In the genomic region with DNA sequence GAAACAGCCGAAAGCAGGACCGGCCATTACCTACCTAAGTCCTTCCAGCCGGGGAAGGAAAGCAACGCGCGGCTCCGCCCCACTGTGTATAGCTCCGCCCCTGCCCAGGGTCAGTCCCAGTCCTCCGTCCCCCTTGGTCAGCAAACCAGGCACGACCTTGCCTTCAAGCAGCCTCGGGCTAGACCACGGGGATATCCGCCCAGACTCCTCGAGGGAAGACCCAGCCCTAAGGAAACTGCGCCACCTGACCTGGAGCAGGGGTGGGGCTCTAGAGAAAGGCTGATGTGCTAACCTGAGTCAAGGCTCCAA, we compare ENCODE assay signal across 8 mouse cellular contexts. TPM values are rescaled to one million over a fixed set of nuclear protein-coding genes. Genes with fewer than 3 reads are reported as not detected.
DNase-seq lines count a peak whose midpoint lies in the region; ATAC-seq lines count a peak whose summit lies in the region.

No protein-coding gene starts in this region.

- H3K4me3 ChIP-seq in liver, embryonic 13.5 days (replicated peaks): peak overlapping the region; percentile 60

- H3K9ac ChIP-seq in liver, embryonic 13.5 days: peak overlapping the region; percentile 65

- H3K27ac ChIP-seq in liver, embryonic 13.5 days: peak overlapping the region; percentile 63

- WGBS in liver, embryonic 13.5 days (ENCODE audit: insufficient replicate concordance): 3% methylated on average over 15 of the region's 15 CpGs

- H3K4me1 ChIP-seq in liver, embryonic 13.5 days (replicated peaks): peaks cover 100% of the 10 kb centered on the region

- ATAC-seq in inflammation-experienced regulatory T-cells, adult 6 months: peak; percentile 20
- ATAC-seq in liver, embryonic 13.5 days (ENCODE audit: low read depth): peak; percentile 44

- no peaks in the 10 kb centered on the region for H3K9me3 ChIP-seq in liver, embryonic 13.5 days (replicated peaks)

- H3K36me3 ChIP-seq in liver, embryonic 13.5 days: no peaks in the 10 kb centered on the region

- peak; percentile 54 for DNase-seq in gastrocnemius, postnatal 10 days
- DNase-seq in gastrocnemius, adult 18-20 months (ENCODE audit: low spot score): no peak
- DNase-seq in cerebellum, adult 9-10 months: peak; percentile 85
- DNase-seq in gastrocnemius, postnatal 25 days: peak; percentile 60
- DNase-seq in liver, embryonic 13.5 days: peak; percentile 41
- DNase-seq in neural tube, embryonic 10.5 days (ENCODE audit: extremely low spot score, low spot score): peak; percentile 58
- DNase-seq in thymus, postnatal 25 days: no peak

- H3K4me2 ChIP-seq in liver, embryonic 13.5 days: peak overlapping the region; percentile 76

- peaks cover 68% of the 10 kb centered on the region for H3K27me3 ChIP-seq in liver, embryonic 13.5 days

RNA-seq across cellular contexts. Expression of a gene that starts 6.7 kb away (rescaled TPM):
- 10 to 100 TPM; 28.9 to 43.0 TPM for total RNA-seq in gastrocnemius, postnatal 10 days (2021)
- total RNA-seq in gastrocnemius, adult 18-20 months (2021): 1 to 10 TPM; 4.0 to 8.2 TPM
- 10 to 100 TPM in 1 of 2 experiments, 1 to 10 TPM in 1; 8.5 to 11.9 TPM for total RNA-seq in gastrocnemius, postnatal 25 days (2021)
- 1 to 10 TPM; 1.0 to 3.7 (median 1.7) TPM for polyA plus RNA-seq in inflammation-experienced regulatory T-cells, adult 6 months (2017; shearing (Covaris generic))
- polyA plus RNA-seq in liver, embryonic 13.5 days (2015; fragmentation: Nextera tagmentation; extraction: Ambion mirVana): 20.2 and 21.2 TPM in 2 replicates

RNA-seq across cellular contexts. Expression of a gene that starts 22.4 kb away (rescaled TPM):
- 1 to 10 TPM; 4.5 to 7.0 TPM for total RNA-seq in gastrocnemius, postnatal 10 days (2021)
- 1 to 10 TPM; 8.8 to 9.6 TPM for total RNA-seq in gastrocnemius, adult 18-20 months (2021)
- 1 to 10 TPM; 6.6 to 8.4 TPM for total RNA-seq in gastrocnemius, postnatal 25 days (2021)
- 10 to 100 TPM in 2 of 3 experiments, 1 to 10 TPM in 1; 3.4 to 16.7 (median 13.6) TPM for polyA plus RNA-seq in inflammation-experienced regulatory T-cells, adult 6 months (2017; shearing (Covaris generic))
- polyA plus RNA-seq in liver, embryonic 13.5 days (2015; fragmentation: Nextera tagmentation; extraction: Ambion mirVana): 3.0 and 3.2 TPM in 2 replicates

RNA-seq across cellular contexts. Expression of a gene that starts 24.4 kb away (rescaled TPM):
- total RNA-seq in gastrocnemius, postnatal 10 days (2021): 1 to 10 TPM; 2.1 to 3.0 TPM
- 1 to 10 TPM in 1 of 2 experiments, under 1 TPM in 1; 0.89 to 1.9 TPM for total RNA-seq in gastrocnemius, adult 18-20 months (2021)
- total RNA-seq in gastrocnemius, postnatal 25 days (2021): 1 to 10 TPM in 1 of 2 experiments, under 1 TPM in 1; 0.67 to 2.1 TPM
- polyA plus RNA-seq in inflammation-experienced regulatory T-cells, adult 6 months (2017; shearing (Covaris generic)): 10 to 100 TPM in 2 of 3 experiments, 1 to 10 TPM in 1; 8.2 to 23.6 (median 21.4) TPM
- polyA plus RNA-seq in liver, embryonic 13.5 days (2015; fragmentation: Nextera tagmentation; extraction: Ambion mirVana): 0.76 and 0.78 TPM in 2 replicates

RNA-seq across cellular contexts. Expression of a gene that starts 33.4 kb away (rescaled TPM):
- 10 to 100 TPM; 76.0 to 77.1 TPM for total RNA-seq in gastrocnemius, postnatal 10 days (2021)
- 100 to 1,000 TPM; 142 to 145 TPM for total RNA-seq in gastrocnemius, adult 18-20 months (2021)
- total RNA-seq in gastrocnemius, postnatal 25 days (2021): 100 to 1,000 TPM; 140 to 157 TPM
- polyA plus RNA-seq in inflammation-experienced regulatory T-cells, adult 6 months (2017; shearing (Covaris generic)): 1 to 10 TPM in 2 of 3 experiments, under 1 TPM in 1; 0.50 to 3.6 (median 2.8) TPM
- polyA plus RNA-seq in liver, embryonic 13.5 days (2015; fragmentation: Nextera tagmentation; extraction: Ambion mirVana): 1.5 and 1.7 TPM in 2 replicates

RNA-seq across cellular contexts. Expression of a gene that starts 37.5 kb away (rescaled TPM):
- total RNA-seq in gastrocnemius, postnatal 10 days (2021): 10 to 100 TPM; 60.1 to 61.9 TPM
- 10 to 100 TPM; 90.7 to 93.0 TPM for total RNA-seq in gastrocnemius, adult 18-20 months (2021)
- 10 to 100 TPM; 71.1 to 72.5 TPM for total RNA-seq in gastrocnemius, postnatal 25 days (2021)
- polyA plus RNA-seq in inflammation-experienced regulatory T-cells, adult 6 months (2017; shearing (Covaris generic)): 10 to 100 TPM; 21.5 to 33.7 (median 30.1) TPM
- polyA plus RNA-seq in liver, embryonic 13.5 days (2015; fragmentation: Nextera tagmentation; extraction: Ambion mirVana): 16.2 and 17.1 TPM in 2 replicates

Comparison
In these comparisons a context has a peak if more than half of its experiments do, and no peak if none do; other contexts are left out.
1. DNase-seq: peak in gastrocnemius, postnatal 10 days (single experiment), cerebellum, adult 9-10 months (single experiment), gastrocnemius, postnatal 25 days (single experiment), liver, embryonic 13.5 days (single experiment) and neural tube, embryonic 10.5 days (single experiment); none in gastrocnemius, adult 18-20 months (single experiment) and thymus, postnatal 25 days (single experiment).